Mouse (Mus musculus): ENCODE data around the gene Fubp1. TPM values are rescaled to one million over a fixed set of nuclear protein-coding genes. Genes with fewer than 3 reads are reported as not detected.
A peak's percentile ranks its signal among the peaks of the same experiment; 100 is the strongest.

Gene Fubp1
- total RNA-seq (2015) (74.7 and 84.8 TPM in 2 replicates), total RNA-seq (2017) (135 and 140 TPM in 2 replicates)

GRCm38 (mm10) chr3:152209967-152210634, at the start of gene Fubp1, which contains the start of gene Dnajb4:
TSS of gene Fubp1 (plus strand) at chr3:152210422.
TSS of gene Dnajb4 (minus strand) at chr3:152210302.
- peak; percentile 85 for ATAC-seq (ENCODE audit: poor library complexity, severe bottlenecking)

DNA sequence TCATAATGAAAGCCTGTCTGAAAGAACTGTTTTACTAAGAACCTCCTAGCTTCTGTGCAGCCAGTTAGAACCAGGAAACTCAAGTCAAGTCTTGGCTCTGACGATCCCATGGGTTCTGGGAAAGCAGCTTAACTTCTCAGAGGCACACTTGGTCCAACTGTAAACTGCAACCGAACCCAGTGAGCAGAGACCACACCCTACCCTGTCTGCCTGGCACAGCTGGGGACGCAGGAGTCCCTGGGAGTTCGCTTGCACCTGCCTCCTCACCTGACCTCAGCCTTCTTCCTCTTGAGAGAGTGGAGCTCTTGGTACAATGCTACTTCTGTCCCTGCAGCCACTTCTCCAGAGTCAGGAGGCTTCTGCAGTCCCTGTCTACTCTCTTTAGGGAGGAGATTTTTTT, 49.6 kb upstream of the Fubp1 start:
- ATAC-seq (ENCODE audit: poor library complexity, severe bottlenecking), result no peak

DNA sequence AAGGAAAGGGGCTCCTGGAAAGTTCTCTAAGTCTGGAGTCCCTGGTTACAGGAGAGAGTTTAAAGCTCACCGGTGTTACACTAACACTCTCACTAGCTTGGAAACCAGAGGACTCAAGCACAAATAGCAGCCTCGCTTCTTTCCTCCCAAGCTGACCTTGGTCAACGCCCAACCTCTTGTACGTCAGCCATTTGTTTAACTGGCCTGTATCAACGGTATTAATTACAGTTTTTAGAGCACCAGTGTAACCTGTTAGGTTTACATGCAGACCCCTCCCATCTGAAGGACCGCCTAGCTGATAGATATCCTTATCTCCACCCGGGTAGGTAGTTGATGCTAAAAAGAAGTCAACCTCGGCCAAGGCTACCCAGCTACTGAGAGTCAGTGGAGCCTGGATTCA, 46.9 kb upstream of the Fubp1 start:
- no peak for ATAC-seq (ENCODE audit: poor library complexity, severe bottlenecking)

DNA sequence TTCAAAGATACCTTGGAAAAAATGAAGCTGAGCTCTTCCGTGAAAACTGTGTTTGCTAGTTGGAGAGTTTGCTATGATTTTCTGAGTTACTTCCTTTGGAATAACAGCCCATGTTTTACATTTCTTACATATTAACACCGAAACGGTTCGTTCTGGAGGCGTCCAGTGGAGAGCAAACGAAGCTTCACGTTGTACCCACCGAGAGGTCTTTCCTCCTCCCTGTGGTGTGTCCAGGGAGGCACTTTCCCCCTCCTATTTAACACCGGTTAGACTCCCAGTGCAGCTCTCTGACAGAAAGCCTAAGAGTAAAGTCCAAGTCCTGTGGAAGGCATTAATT, 45.2 kb upstream of the Fubp1 start:
- no peak for ATAC-seq (ENCODE audit: poor library complexity, severe bottlenecking)

GRCm38 (mm10) chr3:152165351-152166098, 44.7 kb upstream of the Fubp1 start:
- ATAC-seq (ENCODE audit: poor library complexity, severe bottlenecking), result peak; percentile 43; the same call in 1 of the 2 replicates

DNA sequence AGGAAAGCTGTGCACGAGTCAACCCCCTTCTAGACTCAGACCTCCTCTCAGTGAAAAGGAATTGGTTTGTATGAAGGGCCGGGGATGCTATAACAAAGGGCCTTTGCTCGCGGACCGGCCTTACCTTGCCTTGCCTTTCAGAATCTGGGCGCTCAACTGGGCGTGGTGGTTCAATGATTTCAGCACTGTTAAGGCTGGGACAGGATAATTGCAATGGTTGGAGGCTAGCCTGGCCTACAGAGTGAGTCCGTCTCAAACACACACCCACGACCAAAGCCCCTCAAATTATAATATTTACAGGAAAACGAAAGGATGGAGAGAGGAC, 44.2 kb upstream of the Fubp1 start, which contains the start of gene Gipc2:
TSS of gene Gipc2 (minus strand) at position 132 of the 325 bp plus-strand sequence.
- ATAC-seq (ENCODE audit: poor library complexity, severe bottlenecking), result no peak

GRCm38 (mm10) chr3:152166699-152167451, 43.3 kb upstream of the Fubp1 start:
- no peak for ATAC-seq (ENCODE audit: poor library complexity, severe bottlenecking)

DNA sequence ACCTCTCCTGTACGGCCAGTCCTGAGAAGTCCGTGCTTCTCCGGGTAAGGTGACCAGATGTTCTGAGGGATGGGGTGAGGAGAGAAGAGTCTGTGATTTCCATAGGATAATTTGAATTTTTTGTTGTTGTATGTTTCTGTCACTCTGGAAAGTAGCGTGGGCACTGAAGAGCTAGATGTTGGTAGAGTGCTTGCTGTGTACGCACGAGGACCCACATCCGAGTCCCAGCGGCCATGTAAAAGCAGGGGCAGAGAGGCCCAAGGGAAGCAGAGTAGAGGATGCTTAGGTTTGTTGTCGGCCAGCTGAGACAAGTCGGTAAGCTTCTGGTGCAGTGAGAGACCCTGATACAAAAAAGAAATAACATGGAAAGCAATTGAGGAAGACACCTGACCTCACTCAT, 42.2 kb upstream of the Fubp1 start:
- ATAC-seq (ENCODE audit: poor library complexity, severe bottlenecking), result no peak

GRCm38 (mm10) chr3:152170407-152170806, 39.8 kb upstream of the Fubp1 start:
- ATAC-seq (ENCODE audit: poor library complexity, severe bottlenecking), result no peak

- ATAC-seq (ENCODE audit: poor library complexity, severe bottlenecking), result no peak
These were observed 39.0 kb upstream of the Fubp1 start for GRCm38 (mm10) chr3:152171236-152171635.

DNA sequence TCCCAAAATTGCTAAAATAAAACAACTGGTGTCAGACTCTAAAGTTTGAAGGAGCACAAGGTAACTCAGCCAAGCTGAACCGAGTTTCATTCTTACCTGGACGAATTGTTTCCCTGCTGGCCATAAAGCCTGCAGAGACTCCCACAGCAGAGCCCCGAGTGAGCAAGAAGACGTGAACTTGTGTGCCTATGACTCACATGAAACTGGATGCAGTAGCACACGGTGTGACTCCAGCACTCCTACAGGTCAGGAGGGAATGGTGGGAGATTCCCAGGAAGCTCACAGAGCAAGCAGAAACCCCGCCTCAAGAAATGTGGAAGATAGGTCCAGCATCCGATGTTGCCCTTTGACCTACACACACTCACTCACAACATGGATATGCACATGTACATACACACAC, 38.4 kb upstream of the Fubp1 start:
- no peak for ATAC-seq (ENCODE audit: poor library complexity, severe bottlenecking)

GRCm38 (mm10) chr3:152172322-152172935, 37.8 kb upstream of the Fubp1 start:
- no peak for ATAC-seq (ENCODE audit: poor library complexity, severe bottlenecking)

DNA sequence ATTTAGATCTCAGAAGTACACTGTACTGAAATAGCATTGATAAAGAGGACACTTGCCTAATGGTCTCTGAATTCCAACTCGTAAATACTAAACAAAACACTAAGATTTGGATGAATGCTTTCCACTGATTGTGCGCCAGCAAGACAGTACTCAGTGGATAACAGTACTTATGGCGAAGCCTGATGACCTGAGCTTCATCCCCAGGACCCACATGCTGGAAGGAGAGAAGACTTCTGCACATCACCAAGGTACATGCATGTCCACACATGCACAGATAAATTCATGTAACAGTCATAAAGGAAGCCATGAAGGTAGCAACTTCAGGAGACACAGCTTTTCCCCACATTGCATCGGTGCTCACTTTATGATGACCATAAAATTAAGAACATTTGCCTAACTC, 31.4 kb upstream of the Fubp1 start:
- no peak for ATAC-seq (ENCODE audit: poor library complexity, severe bottlenecking)

DNA sequence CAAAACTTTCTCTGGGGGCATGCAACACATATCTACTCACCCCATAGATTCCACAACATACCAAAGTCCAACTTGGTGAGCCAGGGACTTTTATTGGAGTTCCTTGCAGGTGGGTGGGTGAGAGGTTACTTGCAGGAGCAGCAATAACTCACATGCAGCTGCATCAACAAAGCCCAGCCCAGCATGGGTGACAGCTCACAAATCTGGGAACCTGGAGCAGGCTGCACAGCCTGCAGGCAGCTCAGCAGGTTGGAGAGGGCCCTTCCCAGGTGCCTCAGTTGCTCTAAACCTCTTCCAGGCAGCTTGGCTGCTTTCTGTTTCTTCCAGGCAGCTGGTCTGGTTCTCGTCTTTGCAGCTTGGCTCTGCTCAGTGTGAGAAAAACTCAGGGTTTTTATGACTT, 30.9 kb upstream of the Fubp1 start:
- no peak for ATAC-seq (ENCODE audit: poor library complexity, severe bottlenecking)

DNA sequence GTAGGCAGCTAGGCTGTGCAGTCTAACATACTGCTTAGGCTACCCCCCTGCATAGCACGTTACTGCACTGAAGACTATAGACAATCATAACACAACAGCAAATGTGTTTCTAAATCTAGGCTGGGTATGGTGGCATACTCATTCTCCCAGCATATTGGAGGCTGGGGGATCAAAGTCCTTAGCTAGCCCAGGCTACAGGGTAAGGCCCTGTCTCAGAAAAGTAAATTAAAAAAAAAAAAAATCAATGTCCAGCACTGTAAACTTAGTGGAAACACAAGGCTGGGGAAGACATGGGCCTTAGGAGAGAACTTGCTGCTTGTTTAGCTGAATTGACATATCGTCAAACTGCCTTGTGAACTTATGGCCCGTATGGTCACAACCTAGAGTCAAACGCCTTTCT, 29.6 kb upstream of the Fubp1 start:
- no peak for ATAC-seq (ENCODE audit: poor library complexity, severe bottlenecking)

- no peak for ATAC-seq (ENCODE audit: poor library complexity, severe bottlenecking)
These were observed 26.7 kb upstream of the Fubp1 start for GRCm38 (mm10) chr3:152183522-152183921.

DNA sequence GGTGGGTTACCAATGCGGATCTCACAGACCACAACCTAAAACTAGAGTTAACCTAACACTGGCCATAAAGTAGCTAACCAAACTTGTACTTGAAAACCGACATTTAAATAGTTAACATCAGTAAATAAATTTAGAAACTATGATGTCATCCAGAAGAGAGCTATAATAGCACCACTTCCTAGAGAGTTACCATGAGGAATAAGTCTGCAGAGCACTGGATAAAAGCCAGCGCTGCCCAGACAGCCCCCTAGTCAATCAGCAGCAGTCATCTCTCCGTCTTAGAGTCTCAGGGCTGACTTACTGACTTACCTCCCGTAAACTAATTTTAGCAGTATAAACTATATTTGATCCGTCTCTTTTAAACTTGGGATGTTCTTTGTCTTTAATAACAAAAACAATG, 24.1 kb upstream of the Fubp1 start:
- ATAC-seq (ENCODE audit: poor library complexity, severe bottlenecking), result no peak

DNA sequence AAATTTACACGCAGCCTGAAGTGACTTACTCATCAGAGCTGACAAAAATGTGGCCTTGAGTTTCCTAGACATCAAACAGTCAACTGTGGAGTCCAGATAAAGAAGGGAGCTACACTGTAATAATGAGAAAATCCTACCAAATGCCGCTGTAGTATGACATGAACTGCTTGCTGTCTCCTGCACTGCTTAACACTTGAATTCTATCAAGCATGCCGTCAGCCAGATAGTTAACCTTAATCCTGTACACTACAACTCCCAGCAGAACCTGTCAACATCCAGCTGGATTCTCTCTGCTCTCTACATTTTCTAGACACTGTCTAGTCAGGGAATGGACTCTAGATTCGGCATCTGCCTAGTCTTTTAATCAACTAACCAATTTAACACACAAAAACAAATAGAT, 20.9 kb upstream of the Fubp1 start:
- no peak for ATAC-seq (ENCODE audit: poor library complexity, severe bottlenecking)

DNA sequence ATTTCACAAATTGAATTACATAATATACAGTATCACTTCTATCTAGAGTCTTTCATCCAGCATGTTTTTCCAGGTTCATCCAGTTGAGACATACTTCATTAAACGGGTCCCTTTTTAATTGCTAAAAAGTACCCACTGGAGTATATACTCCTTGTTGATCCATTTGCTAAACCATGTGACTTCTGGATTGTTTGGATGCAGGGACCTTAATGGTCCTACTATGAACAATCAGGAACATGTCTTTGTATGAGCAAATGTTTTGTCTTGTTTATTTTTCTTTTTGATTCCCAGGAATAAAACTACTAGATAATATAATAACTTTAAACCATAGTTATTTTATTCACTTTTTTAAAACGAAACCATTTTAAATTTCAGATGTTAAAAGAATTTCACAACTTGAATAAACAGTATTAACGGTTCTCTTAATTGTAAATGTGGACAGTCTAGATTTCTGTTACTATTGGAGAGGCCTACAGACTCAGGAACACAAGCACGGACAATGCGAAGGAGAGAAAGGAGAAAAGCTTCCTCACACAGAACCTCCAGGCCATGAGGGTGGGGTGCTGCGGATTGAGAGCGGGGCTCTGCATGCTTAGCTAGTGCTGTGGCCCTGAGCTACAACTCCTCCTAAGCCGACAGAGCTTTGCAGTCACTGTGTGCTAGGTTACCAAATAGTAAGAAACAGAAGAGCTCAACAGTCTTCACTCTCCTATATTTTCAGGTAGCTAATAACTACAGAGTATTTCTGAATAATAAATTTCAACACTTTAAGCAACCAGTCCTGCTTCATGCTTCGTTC, 19.3 kb upstream of the Fubp1 start:
- no peak for ATAC-seq (ENCODE audit: poor library complexity, severe bottlenecking)

DNA sequence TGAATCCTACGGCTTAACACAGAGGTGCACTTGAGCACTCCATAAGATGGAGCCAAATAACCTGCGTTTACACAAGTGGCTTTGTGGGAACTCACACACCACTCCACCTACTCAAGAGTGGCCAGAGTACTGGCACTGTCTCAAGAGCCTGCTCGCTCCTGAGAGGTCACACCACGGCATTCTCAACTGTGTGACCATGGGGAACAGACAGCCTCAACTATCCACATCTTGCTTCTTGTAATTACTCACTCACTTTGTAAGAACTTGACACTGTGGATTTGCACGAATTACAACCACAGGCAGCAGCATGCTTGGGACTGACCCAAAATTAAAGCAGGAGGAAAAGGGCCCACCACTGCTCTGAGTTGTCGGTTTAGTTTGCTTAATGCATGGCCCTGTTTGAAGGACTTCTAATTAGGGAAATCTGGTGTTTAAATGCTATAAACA, 18.4 kb upstream of the Fubp1 start:
- peak; percentile 23 for ATAC-seq (ENCODE audit: poor library complexity, severe bottlenecking)

All from megakaryocyte, adult 5-6 weeks (primary cell).